Mouse (Mus musculus) MEL (cell line): Measurements from ENCODE around the gene Ccdc157.

Experiments
- CTCF ChIP-seq, 3 experiments: IDR thresholded peaks in 2 of 3; conservative IDR thresholded peaks in 1 of 3; 2 replicates each; pipeline ENCODE4 v1.5.1; 2011 to 2012; ENCODE audit warnings: low read length in 3 of 3, low read depth in 2 of 3, mild to moderate bottlenecking in 2 of 3, improper control_type of control experiment in 1 of 3, inconsistent platforms in 1 of 3, mixed read lengths in 1 of 3, moderate library complexity in 1 of 3; ENCODE audit not compliant: control insufficient read depth in 1 of 3, insufficient read depth in 1 of 3, poor library complexity in 1 of 3, severe bottlenecking in 1 of 3
- EP300 ChIP-seq, 2 experiments: IDR thresholded peaks; 2 replicates each; pipeline ENCODE4 v1.6.1; 2011; ENCODE audit warnings: improper control_type of control experiment in 2 of 2, low read length in 2 of 2, low read depth in 1 of 2, mild to moderate bottlenecking in 1 of 2
- ETS1 ChIP-seq: IDR thresholded peaks from 2 replicates; pipeline ENCODE4 v1.6.1; 2012; ENCODE audit warnings: low read depth, mild to moderate bottlenecking, inconsistent platforms, low read length, improper control_type of control experiment, moderate library complexity
- GATA1 ChIP-seq: IDR thresholded peaks from 2 replicates; pipeline ENCODE4 v1.6.1; 2011; ENCODE audit warnings: low read depth, low read length, improper control_type of control experiment
- MEF2A ChIP-seq: IDR thresholded peaks from 2 replicates; pipeline ENCODE4 v1.6.1; 2014; ENCODE audit warnings: low read depth, mild to moderate bottlenecking, inconsistent platforms, low read length, improper control_type of control experiment; ENCODE audit not compliant: poor library complexity, insufficient replicate concordance, severe bottlenecking; ENCODE audit errors: extremely low read depth
- MXI1 ChIP-seq: IDR thresholded peaks from 2 replicates; pipeline ENCODE4 v1.6.1; 2011; ENCODE audit warnings: mild to moderate bottlenecking, low read depth, low read length, improper control_type of control experiment
- POLR2A ChIP-seq, 2 experiments: IDR thresholded peaks; 2 replicates each; pipeline ENCODE4 v1.6.1; 2011 to 2012; ENCODE audit warnings: low read length in 2 of 2, mild to moderate bottlenecking in 2 of 2, control low read depth in 1 of 2, improper control_type of control experiment in 1 of 2, low read depth in 1 of 2, moderate library complexity in 1 of 2; ENCODE audit not compliant: control insufficient read depth in 1 of 2, insufficient read depth in 1 of 2, poor library complexity in 1 of 2
- POLR2AphosphoS2 ChIP-seq: IDR thresholded peaks from 2 replicates; pipeline ENCODE4 v1.6.1; 2011; ENCODE audit warnings: low read length, improper control_type of control experiment
- TAL1 ChIP-seq: IDR thresholded peaks from 2 replicates; pipeline ENCODE4 v1.6.1; 2012; ENCODE audit warnings: mild to moderate bottlenecking, inconsistent platforms, low read length, moderate library complexity, mixed read lengths
- ZKSCAN1 ChIP-seq: IDR thresholded peaks from 2 replicates; pipeline ENCODE4 v1.6.1; 2012; ENCODE audit warnings: low read depth, mild to moderate bottlenecking, inconsistent platforms, low read length, improper control_type of control experiment, moderate library complexity

GRCm38 (mm10) chr11:4141505-4141904 lies 18.6 kb downstream of the Ccdc157 start:
- no peak for TF ChIP-seq GATA1
- TF ChIP-seq POLR2AphosphoS2: no peak
- no peak for TF ChIP-seq TAL1
- TF ChIP-seq CTCF (IDR thresholded peaks at IDR 0.05 in 2 of 3, conservative IDR thresholded peaks at IDR 0.05 in 1 of 3; ENCODE audit: control insufficient read depth in 1 of 3, insufficient read depth in 1 of 3, low read depth in 2 of 3, low read length in 3 of 3, poor library complexity in 1 of 3, severe bottlenecking in 1 of 3): no peak
- TF ChIP-seq ZKSCAN1: no peak
- TF ChIP-seq POLR2A (IDR thresholded peaks at IDR 0.05; ENCODE audit: control insufficient read depth in 1 of 2, insufficient read depth in 1 of 2, low read depth in 1 of 2, low read length in 2 of 2, poor library complexity in 1 of 2): no peak
- no peak for TF ChIP-seq ETS1
- no peak for TF ChIP-seq MXI1
- TF ChIP-seq EP300 (IDR thresholded peaks at IDR 0.05; ENCODE audit: low read depth in 1 of 2, low read length in 2 of 2): no peak
- no peak for TF ChIP-seq MEF2A
